Mouse (Mus musculus) limb, embryonic 14.5 days (tissue): ENCODE results near the gene Ccdc181. TPM values are rescaled to one million over a fixed set of nuclear protein-coding genes. Genes with fewer than 3 reads are reported as not detected.

Experiments
- ATAC-seq: fragments of 200-750 bp; cut with Nextera tagmentation; 2 replicates; pipeline ENCODE4 v1.8.0; 2017; ENCODE audit warnings: low read depth, moderate number of reproducible peaks, moderate TSS enrichment; ENCODE audit not compliant: low FRiP score
- DNase-seq: peaks from one replicate; pipeline ENCODE4 v3.0.0-alpha.2; 2015; ENCODE audit warnings: low spot score
- H3K27ac ChIP-seq: fragments of 300-500 bp; sonication (generic); replicated peaks from 2 replicates; pipeline ENCODE4 v1.5.1; 2014; ENCODE audit warnings: low read depth, mild to moderate bottlenecking, low read length, moderate library complexity, mixed read lengths
- H3K27me3 ChIP-seq: fragments of 300-500 bp; sonication (generic); 2 replicates; pipeline ENCODE4 v1.6.1; 2014; ENCODE audit warnings: low read length, mixed read lengths; ENCODE audit not compliant: control insufficient read depth, insufficient read depth
- H3K36me3 ChIP-seq: fragments of 300-500 bp; sonication (generic); 2 replicates; pipeline ENCODE4 v1.6.1; 2014; ENCODE audit warnings: mild to moderate bottlenecking, low read length, moderate library complexity, mixed read lengths; ENCODE audit not compliant: control insufficient read depth, insufficient read depth
- H3K4me1 ChIP-seq: fragments of 300-500 bp; sonication (generic); 2 replicates; pipeline ENCODE4 v1.6.1; 2014; ENCODE audit warnings: antibody characterized with exemption, low read length, mixed read lengths; ENCODE audit not compliant: control insufficient read depth, insufficient read depth
- H3K4me2 ChIP-seq: fragments of 300-500 bp; sonication (generic); replicated peaks from 2 replicates; pipeline ENCODE4 v1.6.1; 2014; ENCODE audit warnings: low read depth, mild to moderate bottlenecking, low read length, moderate library complexity; ENCODE audit not compliant: severe bottlenecking
- H3K4me3 ChIP-seq: fragments of 300-500 bp; sonication (generic); replicated peaks from 2 replicates; pipeline ENCODE4 v1.5.1; 2014; ENCODE audit warnings: low read length
- H3K9ac ChIP-seq: fragments of 300-500 bp; sonication (generic); 2 replicates; pipeline ENCODE4 v1.6.1; 2014; ENCODE audit warnings: mild to moderate bottlenecking, low read depth, low read length, moderate library complexity; ENCODE audit not compliant: severe bottlenecking
- H3K9me3 ChIP-seq: fragments of 300-500 bp; sonication (generic); 2 replicates; pipeline ENCODE4 v1.6.1; 2016; ENCODE audit warnings: low read length; ENCODE audit not compliant: control insufficient read depth
- POLR2A ChIP-seq: fragments of 200-500 bp; IDR thresholded peaks from 2 replicates; pipeline ENCODE4 v1.8.0; 2012; ENCODE audit warnings: inconsistent platforms, mild to moderate bottlenecking, moderate library complexity, borderline replicate concordance; ENCODE audit not compliant: insufficient read depth, insufficient read length; ENCODE audit errors: extremely low read depth
- WGBS: fragments of 180-500 bp; shearing (Covaris S2); extraction: QIAGEN DNeasy Blood & Tissue Kit; methylation state at CpG from one replicate; pipeline ENCODE4 v1.1.7; 2014; 5-methylcytosine and 5-hydroxymethylcytosine counted together
- polyA plus RNA-seq, 2 experiments: library from polyadenylated mRNA; depleted of rRNA in 1 of 2; stranded (reverse) in 1 of 2; unstranded in 1 of 2; fragments of >200 nt; fragmentation: Nextera tagmentation in 1 of 2; extraction: Ambion mirVana in 1 of 2; gene quantifications; 2 replicates each; pipeline versions ENCODE4 v1.2.1 to v1.2.3; 2012 to 2014

Gene Ccdc181
- polyA plus RNA-seq, 2 experiments = 4.1 to 5.9 TPM

DNA sequence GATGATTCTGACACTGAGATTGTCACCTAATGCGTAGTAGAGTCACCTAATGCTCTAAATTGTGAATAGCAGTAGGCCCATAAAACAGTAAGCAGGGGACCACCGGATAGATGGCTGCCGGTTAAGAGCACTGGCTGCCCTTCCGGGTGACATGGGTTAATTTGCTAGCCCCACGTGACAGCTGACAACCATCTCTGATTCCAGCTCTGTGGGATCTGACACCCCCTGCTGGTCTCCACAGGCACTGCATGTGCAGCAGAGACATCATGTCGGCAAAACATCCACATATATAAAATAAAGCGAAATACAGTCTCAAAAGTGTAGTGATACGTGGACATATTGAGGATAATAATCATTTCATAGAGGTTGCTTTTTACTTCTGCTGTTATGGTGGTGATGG is 39.9 kb downstream of the Ccdc181 start:
- ATAC-seq (no peak), DNase-seq (no peak)
- Histone ChIP-seq H3K4me2 (no peak overlapping the region), H3K27me3 (no peaks in the 10 kb centered on the region), H3K9ac (no peak overlapping the region), H3K4me1 (no peaks in the 10 kb centered on the region), H3K36me3 (peaks cover 10% of the 10 kb centered on the region), H3K9me3 (no peaks in the 10 kb centered on the region), H3K4me3 (no peak overlapping the region), H3K27ac (no peak overlapping the region)
- TF ChIP-seq POLR2A = no peak
- WGBS = 68% methylated on average over 8 of the region's 8 CpGs

DNA sequence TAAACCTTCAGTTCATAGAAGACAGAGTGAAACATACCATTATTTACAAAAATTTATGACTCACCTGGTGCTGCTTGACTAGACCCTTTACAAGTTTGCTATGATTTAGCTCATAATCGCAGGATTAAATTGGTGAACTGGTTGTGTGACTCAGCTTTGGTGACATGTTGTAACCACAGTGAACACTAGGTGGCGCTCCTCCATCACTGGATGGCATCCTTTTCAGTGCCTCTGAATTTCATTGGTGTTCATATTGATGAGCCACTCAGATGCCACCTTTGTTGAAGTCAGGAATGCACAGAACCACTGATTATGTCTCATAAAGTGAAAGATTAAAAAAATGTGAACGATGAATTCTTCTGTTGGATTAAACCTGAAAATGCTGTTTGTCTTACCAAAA is 41.3 kb downstream of the Ccdc181 start:
- TF ChIP-seq POLR2A = no peak
- Histone ChIP-seq H3K9me3 (no peaks in the 10 kb centered on the region), H3K27ac (no peak overlapping the region), H3K4me1 (0 out of 2 replicates have a peak, but pooled peaks cover 2% of the 10 kb centered on the region), H3K9ac (no peak overlapping the region), H3K36me3 (peaks cover 10% of the 10 kb centered on the region), H3K4me2 (no peak overlapping the region), H3K4me3 (no peak overlapping the region), H3K27me3 (no peaks in the 10 kb centered on the region)
- peak; percentile 66 for DNase-seq
- no peak for ATAC-seq
- 26% methylated on average over 3 of the region's 3 CpGs for WGBS

DNA sequence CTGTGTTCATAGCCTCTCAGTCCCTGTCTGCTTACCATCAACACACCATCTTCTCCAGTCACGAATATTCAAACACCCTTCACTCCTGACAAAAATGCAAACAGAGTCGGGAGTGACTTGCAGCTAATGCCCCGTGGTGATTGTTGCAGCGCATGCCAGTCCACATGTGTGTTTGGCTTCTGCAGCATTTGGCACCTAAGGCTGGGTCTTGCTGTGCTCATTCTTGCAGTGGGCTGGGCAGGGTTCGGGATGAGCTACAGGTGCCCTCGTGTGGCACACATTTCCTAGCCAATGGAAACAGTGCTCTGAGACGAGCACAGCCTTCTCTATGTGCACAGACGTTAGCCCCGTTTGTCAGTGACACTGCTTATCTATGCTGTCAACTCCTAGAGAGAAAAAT is 41.9 kb downstream of the Ccdc181 start:
- H3K4me3 ChIP-seq = no peak overlapping the region
- H3K4me2 ChIP-seq = no peak overlapping the region
- H3K9me3 ChIP-seq = no peaks in the 10 kb centered on the region
- no peak for TF ChIP-seq POLR2A
- H3K4me1 ChIP-seq = 0 out of 2 replicates have a peak, but pooled peaks cover 2% of the 10 kb centered on the region
- H3K27me3 ChIP-seq = no peaks in the 10 kb centered on the region
- DNase-seq = no peak
- WGBS = 80% methylated on average over 9 of the region's 9 CpGs
- ATAC-seq = no peak
- H3K27ac ChIP-seq = no peak overlapping the region
- no peak overlapping the region for H3K9ac ChIP-seq
- H3K36me3 ChIP-seq = peaks cover 10% of the 10 kb centered on the region

DNA sequence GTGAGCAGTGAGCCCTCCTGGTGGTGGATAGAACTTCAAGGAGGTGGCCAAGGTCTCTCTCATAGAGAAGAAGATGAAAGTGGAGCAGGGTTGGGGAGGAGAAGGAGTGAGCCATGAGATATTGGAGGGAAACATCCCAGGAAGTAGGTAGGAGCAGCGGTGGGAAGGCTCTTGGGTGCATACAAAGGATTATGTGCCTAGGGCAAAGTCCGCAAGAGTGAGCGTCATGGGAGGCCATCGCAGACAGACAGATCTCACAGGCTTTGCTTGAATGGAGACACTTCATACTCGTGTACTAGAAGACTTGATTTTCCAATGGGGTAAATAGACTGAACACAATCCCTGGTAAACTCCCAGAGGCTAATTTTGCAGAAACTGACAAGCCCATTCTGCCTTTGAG is 43.1 kb downstream of the Ccdc181 start:
- Histone ChIP-seq H3K9ac (no peak overlapping the region), H3K27me3 (no peaks in the 10 kb centered on the region), H3K4me2 (no peak overlapping the region), H3K4me1 (0 out of 2 replicates have a peak, but pooled peaks cover 2% of the 10 kb centered on the region), H3K4me3 (no peak overlapping the region), H3K27ac (no peak overlapping the region), H3K36me3 (peaks cover 10% of the 10 kb centered on the region), H3K9me3 (no peaks in the 10 kb centered on the region)
- no peak for ATAC-seq
- TF ChIP-seq POLR2A = no peak
- 94% methylated on average over 5 of the region's 5 CpGs for WGBS
- DNase-seq = no peak

DNA sequence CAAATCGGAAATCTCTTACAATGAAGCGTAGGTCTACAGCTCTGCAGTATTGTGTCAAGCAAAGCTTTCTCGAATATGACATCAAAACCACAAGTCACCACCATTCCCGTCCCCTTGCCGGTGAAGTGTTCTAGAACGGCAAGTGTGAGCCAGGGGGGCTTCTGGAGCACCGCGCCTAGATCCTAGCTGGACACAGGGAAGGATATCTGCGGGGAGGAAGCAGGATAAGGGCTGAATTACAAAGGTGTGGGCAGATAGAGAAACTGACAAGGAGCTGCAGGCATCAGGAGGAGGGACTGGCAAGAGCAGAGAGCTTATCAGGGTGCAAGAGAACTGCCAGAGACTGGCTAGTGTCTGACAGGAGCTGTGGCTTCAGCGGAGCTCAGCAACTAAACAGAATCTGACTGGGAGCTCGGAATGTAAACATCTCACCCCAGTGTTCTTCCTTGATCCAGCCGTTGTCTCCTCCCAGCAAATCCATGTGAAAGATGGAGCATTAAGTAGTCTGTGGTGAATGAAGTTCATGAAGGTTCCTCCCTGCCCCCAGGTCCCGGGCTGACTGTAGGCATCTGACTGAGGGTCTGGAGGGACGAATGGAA is 44.3 kb downstream of the Ccdc181 start:
- 77% methylated on average over 14 of the region's 14 CpGs for WGBS
- peaks cover 3% of the 10 kb centered on the region; the same call in 1 of the 2 replicates for H3K36me3 ChIP-seq
- no peak for TF ChIP-seq POLR2A
- no peak overlapping the region for H3K9ac ChIP-seq
- no peaks in the 10 kb centered on the region for H3K9me3 ChIP-seq
- ATAC-seq (no peak), DNase-seq (no peak)
- no peaks in the 10 kb centered on the region for H3K27me3 ChIP-seq
- no peak overlapping the region for H3K4me3 ChIP-seq
- no peak overlapping the region for H3K27ac ChIP-seq
- no peak overlapping the region for H3K4me2 ChIP-seq
- 0 out of 2 replicates have a peak, but pooled peaks cover 2% of the 10 kb centered on the region for H3K4me1 ChIP-seq
